Mouse (Mus musculus): ENCODE data around the gene Clybl. TPM values are rescaled to one million over a fixed set of nuclear protein-coding genes. Genes with fewer than 3 reads are reported as not detected.

Clybl gene
- polyA plus RNA-seq, 2 experiments from 2014 or later = 10.6 to 11.0 TPM

- no peak for ATAC-seq
Measured at GRCm38 (mm10) chr14:122313328-122313727, 131.8 kb downstream of the Clybl start.

- no peak for ATAC-seq
Measured at GRCm38 (mm10) chr14:122315743-122316142, 134.2 kb downstream of the Clybl start.

- no peak for ATAC-seq
Measured at GRCm38 (mm10) chr14:122322136-122322535, 140.6 kb downstream of the Clybl start.

- ATAC-seq = no peak
Measured at GRCm38 (mm10) chr14:122323838-122324458, 142.4 kb downstream of the Clybl start.

GRCm38 (mm10) chr14:122330136-122330535, 148.6 kb downstream of the Clybl start:
- no peak for ATAC-seq

GRCm38 (mm10) chr14:122330716-122331115, 149.2 kb downstream of the Clybl start:
- ATAC-seq = no peak

- ATAC-seq = no peak
Measured at GRCm38 (mm10) chr14:122331635-122332460, 150.3 kb downstream of the Clybl start.

- ATAC-seq = no peak
Measured at GRCm38 (mm10) chr14:122336957-122337356, 155.5 kb downstream of the Clybl start.

- ATAC-seq = no peak
Measured at GRCm38 (mm10) chr14:122338784-122339183, 157.3 kb downstream of the Clybl start.

GRCm38 (mm10) chr14:122340141-122340540, 158.6 kb downstream of the Clybl start:
- ATAC-seq = no peak

GRCm38 (mm10) chr14:122341591-122342360, 160.3 kb downstream of the Clybl start:
- no peak for ATAC-seq

GRCm38 (mm10) chr14:122344272-122345224, 163.0 kb downstream of the Clybl start:
- ATAC-seq = no peak

GRCm38 (mm10) chr14:122348069-122348468, 166.6 kb downstream of the Clybl start:
- no peak for ATAC-seq

GRCm38 (mm10) chr14:122349326-122349725, 167.8 kb downstream of the Clybl start:
- no peak for ATAC-seq

GRCm38 (mm10) chr14:122349761-122350160, 168.3 kb downstream of the Clybl start:
- ATAC-seq = no peak

GRCm38 (mm10) chr14:122350766-122351165, 169.3 kb downstream of the Clybl start:
- no peak for ATAC-seq

GRCm38 (mm10) chr14:122357316-122357715, 175.8 kb downstream of the Clybl start:
- no peak for ATAC-seq

- no peak for ATAC-seq
Measured at GRCm38 (mm10) chr14:122358592-122358991, 177.1 kb downstream of the Clybl start.

GRCm38 (mm10) chr14:122359136-122359905, 177.8 kb downstream of the Clybl start:
- ATAC-seq = no peak

- ATAC-seq = no peak
Measured at GRCm38 (mm10) chr14:122361807-122362206, 180.3 kb downstream of the Clybl start.

GRCm38 (mm10) chr14:122363156-122363555, 181.7 kb downstream of the Clybl start:
- ATAC-seq = no peak
